Mouse (Mus musculus) right cerebral cortex, postnatal 10 days (tissue): ENCODE data around the gene Tmem196.

Source experiments
- DNase-seq, 2 experiments: peaks; one replicate each; pipeline ENCODE4 v3.0.0; 2021; ENCODE audit warnings: low spot score in 2 of 2

The Tmem196 gene

GRCm38 (mm10) chr12:119945589-119946310, at the start of gene Tmem196:
Tmem196 (plus strand) TSS chr12:119945822.
- DNase-seq = peak; percentile 40 to 44

- peak; percentile 27 to 31 for DNase-seq
Measured at GRCm38 (mm10) chr12:119946311-119946692, 680 bp downstream of the Tmem196 start.

- peak in 1 of 2 experiments; percentile 30 for DNase-seq
Measured at GRCm38 (mm10) chr12:119957041-119957440, 11.4 kb downstream of the Tmem196 start.

DNA sequence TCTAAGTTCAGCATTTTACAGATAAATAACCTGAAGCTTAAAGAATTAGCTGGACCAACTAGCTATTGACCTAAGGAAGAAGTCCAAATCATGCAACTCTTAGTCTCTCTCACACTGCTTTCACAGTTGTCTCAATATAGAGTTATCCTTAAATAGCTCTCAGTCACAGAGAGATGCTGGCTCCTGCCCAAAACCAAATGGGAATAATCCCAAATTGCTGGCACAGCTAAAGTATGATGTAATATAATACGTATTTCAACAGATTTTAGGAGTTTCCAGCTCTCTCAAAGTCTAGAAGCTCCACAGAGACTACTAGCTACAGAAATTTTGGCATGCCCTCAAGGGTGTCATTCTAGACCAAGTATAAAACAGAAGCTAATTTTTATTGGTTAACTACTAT, 15.1 kb downstream of the Tmem196 start:
- DNase-seq = peak; percentile 70 to 74

DNA sequence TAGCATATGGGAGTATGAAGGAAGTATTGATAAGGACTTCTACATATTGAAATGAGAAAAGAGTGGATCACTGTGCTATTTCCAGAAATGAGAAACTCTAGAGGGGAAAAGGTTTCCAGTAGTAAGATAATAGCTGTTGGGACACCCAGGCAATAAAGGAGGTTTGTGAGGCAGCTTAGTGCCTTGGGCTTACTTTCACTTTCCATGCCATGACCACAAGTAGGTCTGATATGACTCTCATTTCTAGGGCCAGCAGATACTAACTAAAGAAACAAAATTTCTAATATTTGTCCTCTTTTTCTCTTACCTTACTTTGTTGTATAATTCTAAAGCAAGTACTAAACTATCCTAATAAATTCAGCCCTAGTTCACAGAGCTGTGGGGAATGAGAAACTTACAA, 19.8 kb downstream of the Tmem196 start:
- DNase-seq = no peak

- DNase-seq = no peak
Measured at GRCm38 (mm10) chr12:119970068-119970467, 24.4 kb downstream of the Tmem196 start.

DNA sequence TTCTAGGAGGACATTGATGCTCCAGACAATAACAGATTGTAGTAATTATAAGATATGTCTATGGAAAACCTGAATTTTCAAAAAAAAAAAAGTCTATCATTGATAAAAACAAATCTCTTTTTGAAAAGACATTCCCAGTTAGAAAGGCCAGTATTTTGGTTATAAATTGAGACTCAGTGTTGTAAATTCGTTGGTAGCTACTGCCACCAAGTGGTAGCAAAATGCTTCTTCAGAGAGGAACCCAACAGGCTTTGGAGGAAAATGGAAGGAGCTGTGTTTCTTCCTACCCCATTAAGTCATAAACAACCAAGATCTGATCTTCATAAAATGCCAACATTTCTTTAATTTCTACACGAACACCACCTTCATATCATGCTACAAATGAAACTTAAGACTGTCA, 36.1 kb downstream of the Tmem196 start:
- peak; percentile 65 to 67 for DNase-seq

DNA sequence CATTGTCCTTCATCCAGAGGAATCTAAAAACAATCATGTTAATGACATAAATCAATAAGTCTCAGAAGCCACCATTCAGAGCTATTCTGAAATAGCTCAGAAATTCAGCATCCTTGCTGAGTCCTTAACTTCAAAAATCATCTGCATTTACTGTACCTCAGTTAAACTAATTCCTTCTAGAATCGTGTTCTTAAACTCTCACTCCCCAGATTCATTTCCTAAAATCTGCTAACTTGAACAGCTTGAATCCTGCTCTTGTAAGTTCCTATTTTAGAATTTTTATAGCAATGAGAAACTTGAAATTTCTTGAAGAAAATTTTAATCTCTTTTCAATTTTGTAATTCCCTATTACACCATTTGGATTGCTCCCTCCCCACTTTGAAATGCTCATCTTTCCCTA, 52.6 kb downstream of the Tmem196 start:
- DNase-seq = no peak

GRCm38 (mm10) chr12:120004280-120004679, 58.7 kb downstream of the Tmem196 start:
- DNase-seq = no peak

DNA sequence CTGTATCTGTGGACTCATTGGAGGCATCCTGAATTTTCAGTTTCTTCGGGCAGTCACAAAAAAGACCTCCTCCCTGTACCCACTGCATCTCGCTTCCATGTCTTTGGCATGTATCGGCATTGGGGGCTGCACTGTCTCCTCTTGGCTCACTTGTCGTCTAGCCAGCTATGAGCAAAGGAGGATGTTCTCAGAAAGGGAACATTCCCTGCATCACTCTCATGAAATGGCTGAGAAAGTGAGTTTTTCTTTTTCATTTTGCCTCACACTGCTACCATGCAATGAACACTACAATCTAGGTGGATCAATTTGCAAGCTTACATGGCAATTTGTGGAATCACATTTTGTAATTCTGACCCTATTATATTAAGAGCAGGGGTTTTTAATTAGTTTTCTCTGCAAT, 69.1 kb downstream of the Tmem196 start:
- DNase-seq = peak in 1 of 2 experiments; percentile 32

DNA sequence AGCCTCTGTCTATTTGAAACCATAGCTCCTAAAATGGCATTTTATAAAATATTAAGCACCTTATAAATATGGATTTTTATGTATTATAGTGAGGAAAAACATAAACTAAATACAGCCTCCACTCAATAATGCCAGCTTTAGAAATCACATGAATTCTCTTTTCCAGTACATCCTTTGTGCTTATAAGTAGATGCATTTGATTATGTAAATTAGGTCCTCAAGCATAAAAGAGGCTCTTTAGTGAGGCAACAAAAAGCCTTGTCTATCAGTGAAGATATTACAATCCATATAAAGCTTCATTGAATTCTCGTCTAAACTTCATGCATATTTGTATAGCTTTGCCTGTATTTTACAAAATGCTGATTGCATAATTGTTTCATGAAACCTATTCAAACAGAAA, 69.6 kb downstream of the Tmem196 start:
- no peak for DNase-seq

GRCm38 (mm10) chr12:120028089-120028959, 82.7 kb downstream of the Tmem196 start:
- peak; percentile 51 to 68 for DNase-seq
